Mouse (Mus musculus) liver, embryonic 12.5 days (tissue): ENCODE measurements around the gene Pitx3. TPM values are rescaled to one million over a fixed set of nuclear protein-coding genes. Genes with fewer than 3 reads are reported as not detected.

Experiments used
- ATAC-seq: fragments of 200-750 bp; cut with Nextera tagmentation; 2 replicates; pipeline ENCODE4 v1.8.0; 2017; ENCODE audit warnings: moderate number of reproducible peaks, mild to moderate bottlenecking, moderate library complexity
- H3K27ac ChIP-seq: fragments of 300-500 bp; sonication (generic); 2 replicates; pipeline ENCODE4 v1.5.1; 2016; ENCODE audit warnings: mild to moderate bottlenecking
- H3K27me3 ChIP-seq: fragments of 300-500 bp; sonication (generic); replicated peaks from 2 replicates; pipeline ENCODE4 v1.6.1; 2016; ENCODE audit warnings: mild to moderate bottlenecking, moderate library complexity
- H3K36me3 ChIP-seq: fragments of 300-500 bp; sonication (generic); 2 replicates; pipeline ENCODE4 v1.6.1; 2016; ENCODE audit warnings: mild to moderate bottlenecking, moderate library complexity
- H3K4me1 ChIP-seq: fragments of 300-500 bp; sonication (generic); 2 replicates; pipeline ENCODE4 v1.6.1; 2016
- H3K4me2 ChIP-seq: fragments of 300-500 bp; sonication (generic); 2 replicates; pipeline ENCODE4 v1.6.1; 2016; ENCODE audit warnings: mild to moderate bottlenecking, moderate library complexity
- H3K4me3 ChIP-seq: fragments of 300-500 bp; sonication (generic); 2 replicates; pipeline ENCODE4 v1.5.1; 2016; ENCODE audit warnings: mild to moderate bottlenecking, moderate library complexity
- H3K9ac ChIP-seq: fragments of 300-500 bp; sonication (generic); 2 replicates; pipeline ENCODE4 v1.6.1; 2016; ENCODE audit warnings: mild to moderate bottlenecking, moderate library complexity
- H3K9me3 ChIP-seq: fragments of 300-500 bp; sonication (generic); replicated peaks from 2 replicates; pipeline ENCODE4 v1.6.1; 2016; ENCODE audit warnings: mild to moderate bottlenecking, moderate library complexity
- WGBS: fragments of 180-500 bp; shearing (Covaris S2); methylation state at CpG from one replicate; pipeline ENCODE4 v1.1.7; 2016; ENCODE audit not compliant: insufficient replicate concordance; 5-methylcytosine and 5-hydroxymethylcytosine counted together
- polyA plus RNA-seq: library from polyadenylated mRNA; unstranded; fragments of >200 nt; fragmentation: Nextera tagmentation; extraction: Ambion mirVana; gene quantifications from 2 replicates; pipeline ENCODE4 v1.2.1, GENCODE M21; 2016

The Pitx3 gene
- polyA plus RNA-seq, 1 experiment from 2014 or later = 0.94 TPM

DNA sequence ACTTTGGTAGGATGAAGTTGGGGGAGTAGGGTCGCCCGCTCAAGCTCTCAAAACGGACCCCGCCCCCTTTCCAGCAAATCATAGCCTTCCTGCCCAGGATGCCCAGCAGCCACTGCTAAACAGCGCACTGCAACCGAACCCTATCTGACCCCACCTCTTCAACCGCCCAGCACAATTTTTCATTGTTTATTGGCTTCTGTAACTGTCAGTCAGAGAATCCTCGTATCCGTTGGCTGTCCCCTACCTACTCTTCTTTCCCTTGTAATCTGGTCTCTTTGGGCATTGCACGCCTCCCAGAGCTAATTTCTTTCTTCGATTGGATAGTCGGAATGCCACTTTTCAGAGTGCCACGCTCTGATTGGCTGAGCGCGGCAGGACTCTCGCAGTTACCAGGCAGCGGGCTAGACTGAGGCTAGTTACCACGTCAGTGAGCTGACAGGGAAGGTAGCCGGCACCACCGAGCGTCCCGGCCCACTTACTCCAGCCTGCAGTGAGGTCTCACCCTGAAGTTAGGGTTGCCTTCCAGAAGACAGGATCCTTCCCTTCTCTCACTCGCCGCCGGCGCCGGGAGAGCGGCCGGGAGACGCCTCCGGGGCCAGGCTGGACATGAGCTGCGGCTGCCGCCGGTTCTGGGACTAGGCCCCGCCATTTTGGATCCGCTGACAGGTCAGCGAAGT lies 4.1 kb upstream of the Pitx3 start, which contains the start of gene Gbf1:
Gene Gbf1 (plus strand): TSS at position 383 of the 677 bp plus-strand sequence.
- Histone ChIP-seq H3K27me3 (peaks cover 39% of the 10 kb centered on the region), H3K4me3 (peak within 1 kb of the TSS; percentile 82), H3K9ac (peak within 1 kb of the TSS; percentile 78), H3K36me3 (no peaks in the 10 kb centered on the region), H3K27ac (peak within 1 kb of the TSS; percentile 64), H3K4me2 (peak within 1 kb of the TSS; percentile 73), H3K4me1 (peaks cover 44% of the 10 kb centered on the region), H3K9me3 (no peaks in the 10 kb centered on the region)
- WGBS = under 1% methylated on average over 37 of the region's 37 CpGs
- ATAC-seq = peak; percentile 96

DNA sequence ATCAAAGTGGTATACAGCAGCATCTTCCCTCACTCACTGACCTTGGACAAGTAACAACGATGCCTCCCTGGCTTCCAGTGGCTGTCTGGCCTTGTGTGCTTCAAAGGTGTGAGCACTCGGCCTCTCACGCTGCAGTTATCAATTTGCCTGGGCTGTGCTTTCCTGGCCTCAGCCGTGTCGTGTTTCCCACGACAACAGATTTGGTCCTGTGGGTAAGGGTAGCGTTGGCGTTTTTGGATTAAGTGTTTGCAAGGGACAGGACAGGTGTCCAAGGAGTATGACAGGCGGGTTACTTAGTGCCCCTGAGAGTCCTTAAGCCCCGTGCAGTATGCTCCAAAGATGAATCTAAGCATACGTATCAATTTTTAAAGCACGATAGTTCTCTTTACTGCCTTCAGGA lies 965 bp upstream of the Pitx3 start:
- no peak overlapping the region for H3K9ac ChIP-seq
- H3K27ac ChIP-seq = no peak overlapping the region
- H3K36me3 ChIP-seq = no peaks in the 10 kb centered on the region
- peak overlapping the region; percentile 89 for H3K4me2 ChIP-seq
- H3K27me3 ChIP-seq = peaks cover 70% of the 10 kb centered on the region
- whole genome bisulfite sequencing = 27% methylated on average over 12 of the region's 12 CpGs
- H3K4me3 ChIP-seq = peak overlapping the region; percentile 58
- peaks cover 39% of the 10 kb centered on the region for H3K4me1 ChIP-seq
- H3K9me3 ChIP-seq = no peaks in the 10 kb centered on the region
- no peak for ATAC-seq

DNA sequence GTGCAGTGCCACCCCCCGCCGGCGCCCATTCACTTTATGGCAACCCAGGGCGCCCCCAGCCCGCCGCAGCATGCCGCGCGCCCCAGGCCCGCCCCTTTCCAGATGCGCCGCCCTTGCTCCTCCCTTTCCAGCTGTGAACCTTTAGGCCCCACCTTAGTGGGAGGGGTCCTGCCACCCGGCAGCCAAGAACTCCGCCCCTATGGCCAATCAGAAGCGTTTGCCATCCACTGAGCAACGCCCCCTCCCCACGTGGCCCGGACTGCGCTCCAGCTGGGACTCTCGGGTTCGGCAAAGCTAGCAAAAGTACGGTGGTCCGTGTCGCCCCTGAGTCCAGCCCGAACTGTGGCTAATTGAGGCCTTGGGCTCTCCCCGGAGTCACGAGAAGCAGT lies 240 bp upstream of the Pitx3 start:
- H3K9ac ChIP-seq = peak overlapping the region; percentile 47; the same call in 1 of the 2 replicates
- H3K27ac ChIP-seq = no peak overlapping the region
- peak overlapping the region; percentile 89 for H3K4me2 ChIP-seq
- H3K4me1 ChIP-seq = peaks cover 32% of the 10 kb centered on the region
- no peaks in the 10 kb centered on the region for H3K9me3 ChIP-seq
- WGBS = under 1% methylated on average over 27 of the region's 27 CpGs
- H3K36me3 ChIP-seq = no peaks in the 10 kb centered on the region
- peak overlapping the region; percentile 58 for H3K4me3 ChIP-seq
- H3K27me3 ChIP-seq = peaks cover 78% of the 10 kb centered on the region
- peak; percentile 62 for ATAC-seq

DNA sequence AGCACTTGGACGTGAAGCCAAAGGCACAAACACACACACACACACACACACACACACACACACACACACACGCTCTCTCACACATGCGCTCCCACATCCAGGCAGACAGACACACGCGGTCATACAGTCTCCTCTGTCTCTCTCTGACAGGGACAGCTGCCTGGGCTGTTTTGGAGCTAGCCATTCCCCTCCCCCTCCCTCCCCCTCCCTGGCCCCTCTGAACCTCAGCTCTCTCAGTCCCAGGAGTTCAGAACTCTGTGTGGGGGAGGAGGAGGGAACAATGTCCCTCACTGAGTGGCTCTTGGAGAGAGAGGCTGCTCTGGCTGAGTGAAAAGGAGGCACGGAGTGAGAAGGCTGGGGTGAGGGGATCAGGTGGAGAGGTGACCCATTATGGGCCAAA lies 7.0 kb downstream of the Pitx3 start:
- H3K9ac ChIP-seq = no peak overlapping the region
- WGBS = 41% methylated on average over 6 of the region's 6 CpGs
- H3K36me3 ChIP-seq = no peaks in the 10 kb centered on the region
- no peak overlapping the region for H3K4me3 ChIP-seq
- H3K4me2 ChIP-seq = no peak overlapping the region
- H3K9me3 ChIP-seq = no peaks in the 10 kb centered on the region
- H3K27ac ChIP-seq = no peak overlapping the region
- peaks cover 25% of the 10 kb centered on the region for H3K4me1 ChIP-seq
- no peak for ATAC-seq
- H3K27me3 ChIP-seq = peaks cover 100% of the 10 kb centered on the region

DNA sequence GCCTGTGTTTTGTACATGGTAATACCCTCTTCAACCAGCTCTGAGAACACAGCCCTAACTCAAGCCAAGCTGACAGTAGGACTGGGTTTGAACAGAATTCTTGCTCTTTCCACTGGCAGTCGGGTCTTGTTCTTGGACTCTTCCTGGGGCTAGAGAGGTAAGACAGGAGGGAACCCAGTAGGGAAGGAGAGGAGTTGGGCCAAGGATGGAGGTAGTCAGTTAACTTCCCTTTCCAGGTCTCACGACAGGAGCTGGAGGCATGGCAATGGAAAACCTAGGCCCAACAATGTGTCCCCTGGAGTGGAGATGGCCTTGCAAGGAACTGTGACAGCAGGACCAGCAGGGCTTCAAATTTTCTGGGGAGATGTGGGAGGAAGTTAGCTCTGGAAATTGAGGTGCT lies 7.8 kb downstream of the Pitx3 start:
- H3K4me2 ChIP-seq = no peak overlapping the region
- 52% methylated on average over 2 of the region's 2 CpGs for WGBS
- H3K36me3 ChIP-seq = no peaks in the 10 kb centered on the region
- H3K9ac ChIP-seq = no peak overlapping the region
- H3K4me1 ChIP-seq = peaks cover 32% of the 10 kb centered on the region
- H3K27me3 ChIP-seq = peaks cover 100% of the 10 kb centered on the region
- no peak overlapping the region for H3K27ac ChIP-seq
- ATAC-seq = no peak
- no peak overlapping the region for H3K4me3 ChIP-seq
- H3K9me3 ChIP-seq = no peaks in the 10 kb centered on the region

DNA sequence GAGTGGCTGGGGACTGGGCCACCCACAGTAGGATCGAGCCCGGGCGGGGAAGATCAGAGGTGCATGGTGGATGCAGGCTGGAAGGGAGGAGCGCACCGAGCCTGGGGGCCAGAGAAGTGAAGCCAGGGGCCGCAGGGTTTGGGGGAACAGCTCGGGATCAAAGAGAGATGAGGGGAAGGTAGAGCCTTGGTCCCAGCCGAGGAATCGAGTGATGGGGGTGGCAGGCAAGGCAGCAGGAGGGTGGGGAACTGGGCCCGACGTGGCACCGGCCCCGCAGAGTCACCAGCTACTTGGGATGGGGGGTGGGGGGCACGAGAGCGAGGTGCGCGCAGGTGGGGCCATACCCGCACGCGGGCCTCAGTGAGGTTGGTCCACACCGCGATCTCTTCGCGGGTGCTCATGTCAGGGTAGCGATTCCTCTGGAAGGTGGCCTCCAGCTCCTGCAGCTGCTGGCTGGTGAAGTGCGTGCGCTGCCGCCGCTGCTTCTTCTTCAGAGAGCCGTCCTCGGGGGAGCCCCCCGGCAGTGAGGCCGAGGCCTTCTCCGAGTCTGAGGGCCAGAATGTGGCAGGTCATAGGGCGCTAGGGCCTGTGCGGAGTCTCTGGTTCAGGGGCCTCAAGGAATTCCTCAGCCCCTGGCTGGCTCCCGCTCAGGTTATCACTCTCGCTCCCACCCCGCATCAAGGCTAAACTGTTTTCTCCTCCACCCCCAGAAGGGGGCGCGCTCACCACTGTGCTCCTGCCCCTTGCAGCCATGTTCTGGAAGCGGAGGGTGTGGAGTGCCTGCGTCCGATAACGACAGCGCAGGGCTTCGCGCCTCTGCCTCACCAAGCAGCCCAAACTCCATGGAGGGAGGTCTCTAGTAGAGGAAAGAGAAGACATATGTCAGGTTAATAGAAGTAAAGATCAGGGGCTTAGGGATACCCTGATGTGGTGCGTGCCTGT lies 11.2 kb downstream of the Pitx3 start:
- Histone ChIP-seq H3K36me3 (no peaks in the 10 kb centered on the region), H3K4me2 (peak overlapping the region; percentile 97), H3K9me3 (no peaks in the 10 kb centered on the region), H3K4me1 (peaks cover 38% of the 10 kb centered on the region), H3K4me3 (peak overlapping the region; percentile 62), H3K27ac (no peak overlapping the region), H3K27me3 (peaks cover 100% of the 10 kb centered on the region), H3K9ac (peak overlapping the region; percentile 47; the same call in 1 of the 2 replicates)
- WGBS = 2% methylated on average over 49 of the region's 49 CpGs
- peak; percentile 76 for ATAC-seq

DNA sequence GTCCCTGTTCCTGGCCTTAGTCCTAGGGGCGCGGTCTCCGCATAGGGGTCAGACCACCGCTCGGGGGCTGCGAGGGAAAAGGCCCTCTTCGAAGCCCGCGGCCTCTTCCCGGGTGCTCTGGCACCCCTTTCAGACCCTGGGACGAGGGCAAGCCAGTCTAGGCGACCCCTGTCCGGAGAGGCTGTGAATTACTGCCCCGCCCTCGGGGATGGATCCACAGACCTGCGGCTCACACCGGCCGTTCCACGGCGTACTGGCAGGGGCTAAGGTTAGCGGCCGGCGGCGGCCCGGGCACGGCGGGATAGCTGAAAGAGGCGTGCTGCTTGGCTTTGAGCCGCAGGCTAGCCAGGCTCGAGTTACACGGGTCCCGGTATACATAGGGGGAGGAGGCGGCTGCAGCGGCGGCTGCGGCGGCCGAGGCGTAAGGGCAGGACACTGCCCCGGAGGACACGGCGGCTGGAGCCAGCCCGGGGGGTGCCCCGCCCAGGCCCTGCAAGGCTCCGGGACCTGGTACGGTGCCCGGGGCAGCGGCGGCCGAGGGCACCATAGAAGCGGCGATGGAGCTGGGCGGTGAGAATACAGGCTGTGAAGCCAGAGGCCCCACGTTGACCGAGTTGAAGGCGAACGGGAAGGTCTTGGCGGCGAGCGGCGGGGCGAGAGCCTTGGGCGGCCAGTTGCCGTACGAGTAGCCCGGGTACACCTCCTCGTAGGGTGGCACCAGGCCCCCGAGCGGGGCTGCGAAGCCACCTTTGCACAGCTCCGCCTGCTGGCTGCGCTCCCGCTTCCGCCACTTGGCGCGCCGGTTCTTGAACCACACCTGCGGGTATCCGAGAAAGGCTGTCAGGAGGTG lies 12.1 kb downstream of the Pitx3 start:
- Histone ChIP-seq H3K9me3 (no peaks in the 10 kb centered on the region), H3K4me1 (peaks cover 39% of the 10 kb centered on the region), H3K9ac (peak overlapping the region; percentile 61), H3K36me3 (no peaks in the 10 kb centered on the region), H3K4me3 (peak overlapping the region; percentile 62), H3K27ac (no peak overlapping the region), H3K4me2 (peak overlapping the region; percentile 97), H3K27me3 (peaks cover 100% of the 10 kb centered on the region)
- WGBS = 1% methylated on average over 78 of the region's 79 CpGs
- peak; percentile 25 for ATAC-seq

DNA sequence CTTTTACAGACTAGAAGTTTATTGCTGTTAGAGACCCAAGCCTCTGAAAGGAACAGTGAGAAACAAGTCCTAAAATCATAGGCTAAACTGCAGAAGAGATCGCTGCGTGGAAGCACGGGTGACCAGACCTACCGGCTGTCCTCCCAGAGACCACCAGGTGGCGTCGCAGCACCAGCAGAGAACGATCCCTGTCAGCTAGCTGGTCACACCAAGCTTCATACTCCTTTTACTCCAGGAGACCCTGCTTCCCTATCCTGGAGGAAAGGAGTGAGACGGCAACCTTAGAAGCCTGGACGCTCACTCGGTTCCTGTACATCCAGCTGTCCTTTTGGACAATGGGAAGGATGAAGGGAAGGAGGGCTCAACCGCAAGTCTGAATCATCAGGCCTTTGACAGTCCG lies 12.8 kb downstream of the Pitx3 start:
- no peak for ATAC-seq
- Histone ChIP-seq H3K4me2 (peak overlapping the region; percentile 97), H3K36me3 (no peaks in the 10 kb centered on the region), H3K4me1 (peaks cover 35% of the 10 kb centered on the region), H3K9ac (peak overlapping the region; percentile 61; the same call in 1 of the 2 replicates), H3K4me3 (peak overlapping the region; percentile 62), H3K27me3 (peaks cover 100% of the 10 kb centered on the region), H3K9me3 (no peaks in the 10 kb centered on the region), H3K27ac (no peak overlapping the region)
- 1% methylated on average over 12 of the region's 12 CpGs for WGBS

DNA sequence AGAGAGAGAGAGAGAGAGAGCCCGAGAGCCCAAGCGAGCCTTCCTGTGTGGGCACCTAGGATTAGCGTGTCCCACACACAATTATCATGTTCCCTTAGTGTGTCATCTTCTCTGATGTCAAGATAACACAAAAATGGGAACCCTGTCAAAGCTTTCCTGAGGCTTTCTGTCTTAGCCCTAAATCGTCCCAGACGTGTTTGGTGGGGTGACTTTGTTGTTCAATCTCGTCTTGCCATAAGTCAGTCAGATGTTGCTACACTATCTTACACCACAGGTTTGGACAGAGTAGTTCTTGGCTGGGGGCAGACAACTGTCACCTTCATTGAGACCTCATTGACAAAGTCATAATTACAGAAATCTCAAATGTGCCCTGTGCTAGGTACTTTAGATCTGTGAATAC lies 15.5 kb downstream of the Pitx3 start:
- H3K36me3 ChIP-seq = no peaks in the 10 kb centered on the region
- H3K4me1 ChIP-seq = peaks cover 32% of the 10 kb centered on the region
- H3K9ac ChIP-seq = no peak overlapping the region
- H3K9me3 ChIP-seq = no peaks in the 10 kb centered on the region
- H3K4me3 ChIP-seq = no peak overlapping the region
- H3K27ac ChIP-seq = no peak overlapping the region
- WGBS = 33% methylated on average over 6 of the region's 6 CpGs
- peaks cover 91% of the 10 kb centered on the region for H3K27me3 ChIP-seq
- no peak for ATAC-seq
- H3K4me2 ChIP-seq = peak overlapping the region; percentile 56; the same call in 1 of the 2 replicates

DNA sequence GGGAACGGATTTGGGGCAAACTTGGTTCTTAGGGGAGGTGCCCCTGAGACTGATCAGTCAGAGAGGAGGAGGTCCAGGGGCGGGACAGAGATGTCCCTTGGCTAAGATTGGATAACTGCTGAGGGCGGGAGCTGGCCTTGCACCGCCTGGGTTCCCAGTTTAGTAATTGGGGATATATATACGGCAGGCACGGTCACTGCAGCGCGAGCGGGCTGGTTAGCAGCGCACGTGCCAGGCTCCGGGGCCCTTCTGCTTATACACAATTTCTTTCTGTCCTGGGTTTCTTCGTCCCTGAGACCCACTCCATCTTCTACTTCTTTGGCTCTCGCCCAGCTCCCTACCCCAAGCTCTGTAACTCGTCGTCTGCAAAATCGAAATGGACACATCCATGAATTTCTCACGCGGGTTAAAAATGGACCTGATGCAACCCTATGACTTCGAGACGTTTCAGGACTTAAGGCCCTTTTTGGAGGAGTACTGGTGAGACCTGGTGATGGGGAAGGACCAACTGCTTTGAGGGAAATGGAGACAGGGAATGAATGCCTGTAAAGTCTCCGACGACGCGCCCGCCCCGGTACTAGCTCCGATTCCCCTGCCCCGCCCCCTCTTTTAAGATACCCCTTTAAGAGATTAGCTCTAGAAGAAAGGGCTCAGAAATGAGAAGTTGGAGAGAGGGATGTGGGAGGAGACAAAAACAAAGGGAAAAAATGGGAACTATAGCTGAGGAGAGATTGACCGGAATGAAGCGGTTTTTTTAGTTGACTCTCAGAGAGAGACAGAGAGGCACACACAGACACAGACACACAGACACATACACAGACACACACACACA lies 16.2 kb downstream of the Pitx3 start, which contains the start of gene Elovl3:
Gene Elovl3 (plus strand): TSS at position 204 of the 832 bp plus-strand sequence.
- peak; percentile 61 for ATAC-seq
- Histone ChIP-seq H3K9ac (no peak within 1 kb of the TSS), H3K36me3 (no peaks in the 10 kb centered on the region), H3K4me2 (peak within 1 kb of the TSS; percentile 56), H3K27ac (no peak within 1 kb of the TSS), H3K9me3 (no peaks in the 10 kb centered on the region), H3K4me3 (peak within 1 kb of the TSS; percentile 18), H3K27me3 (peaks cover 89% of the 10 kb centered on the region), H3K4me1 (peaks cover 25% of the 10 kb centered on the region)
- WGBS = 3% methylated on average over 31 of the region's 31 CpGs

DNA sequence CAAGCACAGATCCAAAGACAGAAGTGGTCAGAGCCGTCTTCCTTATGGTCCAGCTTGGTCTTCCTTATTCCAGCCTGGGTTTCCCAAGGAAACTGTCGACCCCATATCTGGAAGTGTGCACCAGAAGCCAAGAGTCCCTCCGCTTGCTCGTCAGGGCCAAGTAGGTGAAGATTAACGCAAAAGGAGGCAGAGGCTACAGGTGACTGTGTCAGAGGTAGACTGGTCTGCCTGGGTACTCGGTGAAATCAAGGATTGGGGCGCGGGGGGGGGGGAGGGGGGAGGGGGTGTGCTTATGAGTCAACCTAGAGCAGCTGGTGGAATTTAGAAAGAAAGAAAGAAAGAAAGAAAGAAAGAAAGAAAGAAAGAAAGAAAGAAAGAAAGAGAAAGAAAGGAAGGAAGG lies 16.8 kb downstream of the Pitx3 start:
- ATAC-seq = no peak
- Histone ChIP-seq H3K27ac (no peak overlapping the region), H3K27me3 (peaks cover 87% of the 10 kb centered on the region), H3K9ac (no peak overlapping the region), H3K4me2 (peak overlapping the region; percentile 56), H3K4me3 (peak overlapping the region; percentile 18), H3K9me3 (no peaks in the 10 kb centered on the region), H3K36me3 (no peaks in the 10 kb centered on the region), H3K4me1 (peaks cover 19% of the 10 kb centered on the region)
- WGBS = 16% methylated on average over 6 of the region's 8 CpGs
